Mouse (Mus musculus) right cerebral cortex, postnatal 10 days (tissue): ENCODE results near the gene Mageb3.
A peak's percentile ranks its signal among the peaks of the same experiment; 100 is the strongest.
"Not testable (repeated sequence)": the region's sequence is repeated elsewhere in the genome, so short reads cannot be mapped to it uniquely, and the experiment has no call there.

Source experiments
- DNase-seq, 2 experiments: peaks; one replicate each; pipeline ENCODE4 v3.0.0; 2021; ENCODE audit warnings: low spot score in 2 of 2

Mageb3 gene

DNA sequence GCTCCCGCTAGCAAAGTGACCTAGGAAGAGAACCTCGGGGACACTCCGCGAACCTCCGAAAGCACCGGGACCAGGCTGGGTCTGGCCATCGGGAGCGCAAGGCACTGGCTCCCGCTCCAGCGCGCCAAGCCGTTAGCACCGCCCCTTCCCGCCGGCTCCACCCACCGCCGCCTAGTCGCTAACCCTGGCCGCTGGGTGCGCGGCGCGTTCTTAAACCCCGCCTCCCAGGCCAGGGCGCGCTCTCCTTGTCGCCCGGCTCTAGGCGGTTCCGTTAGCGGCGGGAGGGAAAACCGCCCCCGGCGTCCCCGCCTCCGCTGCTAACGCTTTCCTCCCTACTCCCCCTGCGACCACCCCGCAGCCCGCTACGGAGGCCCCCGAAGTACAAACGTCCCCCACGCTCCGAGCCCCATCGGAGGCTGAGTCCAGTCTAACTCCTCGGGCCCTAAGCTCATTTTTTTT lies at the start of gene Mageb3, which contains the start of gene Ctdspl2:
TSS of gene Mageb3 (minus strand) at position 328 of the 459 bp plus-strand sequence.
TSS of gene Ctdspl2 (plus strand) at position 237 of the 459 bp plus-strand sequence.
- DNase-seq: peak; percentile 96

DNA sequence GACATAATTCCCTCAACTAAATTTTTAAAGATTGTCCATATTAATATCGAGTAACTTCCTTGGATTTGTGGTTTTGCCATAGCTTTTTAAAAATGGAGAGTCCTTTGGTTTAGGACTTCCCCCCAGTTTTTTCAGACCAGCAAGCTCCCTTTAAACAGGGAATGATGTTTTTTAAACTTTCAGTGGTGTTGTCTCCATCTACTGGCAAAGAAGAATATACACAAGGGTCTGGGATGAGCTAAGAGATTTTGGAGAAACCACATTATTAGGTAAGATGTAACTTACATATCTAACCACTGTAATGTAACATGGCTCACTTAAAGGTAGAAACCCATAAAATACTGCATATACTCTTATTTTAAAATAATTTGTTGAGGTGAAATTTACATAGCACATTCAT lies 39.8 kb upstream of the Mageb3 start:
- no peak for DNase-seq

DNA sequence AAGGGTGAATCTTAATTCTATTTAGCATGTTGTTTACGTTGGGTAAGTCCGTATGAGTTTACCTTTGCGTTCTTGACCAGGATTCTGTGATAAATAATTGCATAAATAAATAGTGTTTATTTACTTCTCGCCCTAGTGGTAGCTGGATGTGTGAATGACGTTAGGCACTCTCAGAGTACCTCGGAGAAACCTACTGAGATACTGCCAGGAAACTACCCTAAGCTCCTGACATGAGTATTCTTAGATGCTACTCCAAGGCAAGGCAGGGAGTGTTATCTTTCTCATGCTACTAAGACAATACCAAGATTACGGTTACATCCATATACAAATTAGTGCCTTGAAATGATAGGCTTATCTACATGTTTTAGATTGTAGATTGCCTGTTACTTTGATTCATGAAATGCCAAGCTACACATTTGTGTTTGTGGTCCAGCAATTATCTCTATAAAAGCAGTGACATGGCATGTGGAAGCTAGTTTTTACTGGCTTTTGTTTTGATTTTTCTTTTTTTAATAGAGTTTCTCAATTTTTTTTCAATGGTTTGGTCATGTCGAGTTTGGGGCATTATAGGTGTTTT lies 1.4 kb upstream of the Mageb3 start:
- DNase-seq: no peak

DNA sequence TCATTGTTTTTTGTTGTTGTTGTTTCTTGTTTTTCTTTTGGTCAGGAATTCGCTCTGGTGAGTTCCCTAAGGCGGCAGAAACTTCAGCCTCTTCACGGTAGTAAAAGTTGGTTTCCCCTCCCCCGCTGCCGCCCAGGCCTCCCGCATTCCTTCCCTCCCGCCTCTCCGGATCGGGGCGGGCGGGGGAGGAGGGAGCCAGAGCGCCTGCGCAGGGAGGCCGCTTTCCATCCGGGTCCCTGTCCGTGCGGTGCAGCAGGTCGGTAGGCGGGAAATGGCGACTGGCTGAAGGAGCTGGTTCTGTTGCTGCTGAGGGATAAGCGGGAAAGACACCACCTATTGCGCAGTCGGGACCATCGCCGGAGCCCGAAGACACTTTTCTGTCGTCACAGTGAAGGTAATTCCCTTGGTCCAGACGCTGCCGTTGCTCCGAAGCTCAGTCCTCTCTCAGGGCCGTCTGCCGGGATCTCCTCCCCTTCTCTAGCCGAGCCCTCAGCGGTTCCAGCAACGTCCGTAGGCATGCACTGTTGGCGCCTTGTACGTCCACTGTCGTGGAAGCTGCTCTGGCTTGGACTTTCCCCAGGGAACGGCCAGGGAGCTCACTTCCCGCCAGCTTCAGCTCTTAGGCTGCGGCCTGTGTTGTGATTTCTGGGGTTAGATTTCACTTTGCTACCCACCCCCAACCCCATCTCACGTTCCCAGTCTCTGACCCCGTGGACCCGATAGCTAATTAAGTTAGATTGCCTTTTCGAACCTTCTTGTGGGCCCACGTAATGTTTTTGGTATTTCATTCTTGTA lies 529 bp upstream of the Mageb3 start:
- DNase-seq: peak; percentile 96 to 97

- no peak for DNase-seq
These were observed 778 bp downstream of the Mageb3 start for GRCm38 (mm10) chr2:121954971-121955656.

DNA sequence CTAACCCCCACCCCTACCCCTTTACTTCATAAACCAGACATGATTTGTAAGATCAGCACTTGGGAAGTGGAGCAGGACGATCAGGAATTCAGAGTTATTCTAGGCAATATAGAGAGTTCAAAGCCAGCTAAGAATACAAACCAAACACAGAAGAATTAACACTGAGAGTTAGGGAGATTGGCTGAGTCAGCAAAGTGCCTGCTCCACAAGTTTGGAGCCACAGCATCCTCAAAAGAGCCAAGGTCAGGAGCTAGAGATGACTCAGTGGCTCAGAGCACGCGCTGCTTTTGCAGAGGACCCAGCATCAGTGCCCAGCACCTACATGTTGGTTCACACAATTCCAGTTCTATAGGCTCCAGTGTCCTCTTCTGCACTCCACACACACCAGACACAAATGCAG lies 12.5 kb downstream of the Mageb3 start:
- DNase-seq: no peak

- not testable (repeated sequence) for DNase-seq
These were observed 18.3 kb downstream of the Mageb3 start for GRCm38 (mm10) chr2:121937624-121938023.

DNA sequence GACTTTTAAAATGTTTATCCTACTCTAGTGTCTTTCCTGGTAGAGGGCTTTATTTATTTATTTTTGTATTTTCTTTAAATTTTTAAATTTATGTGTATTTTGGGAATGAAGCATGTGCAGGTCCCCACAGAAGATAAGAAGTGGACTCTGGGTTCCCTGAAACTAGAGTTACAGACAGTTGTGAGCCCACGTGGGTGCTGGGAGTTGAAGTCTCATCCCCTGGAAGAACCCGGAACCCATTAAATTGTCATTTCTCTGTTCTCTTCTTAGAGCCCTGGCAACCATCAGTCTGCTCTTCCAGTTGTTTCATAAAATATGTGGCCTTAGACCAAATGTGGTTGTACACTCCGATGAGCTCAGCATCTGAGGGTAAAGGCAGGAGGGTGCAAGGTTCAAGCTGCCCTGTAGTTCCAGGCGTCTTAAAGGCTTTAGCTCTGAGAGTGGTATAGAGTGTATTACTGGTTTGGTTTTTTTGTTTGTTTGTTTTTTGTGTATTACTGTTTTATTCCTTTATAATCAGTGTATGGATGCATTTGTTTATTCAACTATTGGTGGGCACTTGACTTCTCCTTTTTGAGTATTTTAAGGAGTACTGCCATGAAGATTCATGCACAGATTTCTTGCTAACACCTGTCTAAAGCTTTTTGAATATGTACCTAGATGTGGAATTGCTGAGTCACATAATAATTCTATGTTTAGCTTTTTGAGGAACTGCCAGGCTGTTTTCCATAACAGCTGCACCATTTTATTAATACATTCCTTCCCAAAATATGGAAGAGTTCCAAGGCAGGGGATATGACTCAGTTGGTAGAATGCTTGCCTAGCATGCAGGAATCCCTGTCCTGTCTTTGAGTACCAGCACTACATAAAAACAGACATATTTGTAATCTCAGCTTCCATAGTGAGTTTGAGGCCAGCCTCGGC lies 39.6 kb downstream of the Mageb3 start:
- no peak for DNase-seq

DNA sequence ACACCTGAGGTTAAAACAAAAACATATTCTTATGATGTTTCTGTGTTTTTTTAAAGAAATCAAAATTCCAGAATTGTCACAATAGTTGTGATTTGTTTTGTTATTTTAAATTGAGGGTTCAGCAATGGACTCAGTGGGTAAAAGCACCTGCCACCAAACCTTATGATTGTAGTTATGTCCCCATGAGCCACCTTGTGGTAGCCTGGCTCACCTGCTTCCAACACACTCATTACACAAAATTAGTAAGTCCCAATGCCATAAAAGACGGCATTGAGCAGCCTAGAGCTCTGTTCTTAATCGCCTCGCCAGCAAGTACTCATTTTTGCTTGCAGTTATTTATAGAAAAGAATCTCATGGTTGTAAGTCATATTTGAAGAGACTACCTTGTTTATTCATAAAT lies 45.9 kb downstream of the Mageb3 start:
- no peak for DNase-seq
